Comparison of ENCODE assay signal across 13 mouse cellular contexts in the genomic region with DNA sequence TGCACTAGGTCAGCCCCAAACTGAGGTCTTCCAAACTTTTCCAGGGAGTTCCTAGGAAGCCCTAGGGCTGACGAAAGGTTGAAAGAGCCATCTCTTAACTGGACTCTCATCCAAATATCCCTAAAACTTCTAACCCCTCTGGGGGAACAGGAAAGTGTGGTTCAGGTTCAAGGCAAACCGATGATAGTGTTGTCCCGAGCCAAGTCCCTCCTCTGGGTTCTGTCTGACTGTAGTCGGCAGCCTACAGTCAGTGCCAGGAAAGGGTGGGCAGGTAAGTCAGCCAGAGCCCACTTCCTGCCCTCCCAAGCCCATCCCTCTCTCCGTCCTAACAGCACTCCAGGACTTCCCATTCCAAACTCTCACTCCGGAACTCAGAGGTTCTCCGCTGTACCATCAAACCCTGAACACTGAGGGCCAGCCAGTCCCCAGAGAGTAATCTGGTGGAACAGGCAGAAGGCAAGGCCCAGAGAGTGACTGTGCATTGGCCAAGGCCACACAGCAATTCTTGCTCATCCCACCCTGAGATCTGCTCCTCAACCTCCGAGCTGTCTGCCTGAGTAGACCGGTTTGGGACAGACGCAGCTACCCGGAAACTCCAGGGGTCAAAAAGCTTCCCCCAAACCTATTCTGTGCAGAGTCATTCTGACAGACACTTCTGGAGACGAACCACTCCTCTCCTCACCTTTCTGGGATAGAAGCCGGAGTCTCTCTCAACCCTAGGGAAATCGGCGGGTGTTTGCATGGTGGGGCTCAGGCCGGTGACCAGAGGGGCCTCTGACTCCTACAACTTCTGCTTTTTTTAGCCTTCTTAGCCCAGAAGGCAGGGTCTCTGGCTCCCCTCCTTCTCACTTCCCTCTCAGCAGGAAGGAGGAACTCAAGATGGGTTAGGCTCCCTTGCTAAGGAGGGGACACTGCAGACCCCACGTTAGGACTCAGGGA. TPM values are rescaled to one million over a fixed set of nuclear protein-coding genes. Genes with fewer than 3 reads are reported as not detected.
DNase-seq lines count a peak whose midpoint lies in the region; ATAC-seq and TF ChIP-seq lines count a peak whose summit lies in the region.
"Had no signal": no experiment of that assay in that cellular context is flagged by ENCODE, and none has a peak within 500 bp of the region (broad histone marks: within the 10 kb centered on the region; RNA-seq: fewer than 3 reads in every experiment).

No protein-coding gene starts in this region.

- H3K27ac ChIP-seq in forebrain, embryonic 10.5 days = peak overlapping the region; percentile 26; the same call in 1 of the 2 replicates
- H3K27ac ChIP-seq in forebrain, embryonic 16.5 days (ENCODE audit: low read length) = no peak overlapping the region
- no peak overlapping the region for H3K27ac ChIP-seq in testis, adult 2 months (ENCODE audit: control insufficient read depth, insufficient read depth, low read depth, low read length)
- peak overlapping the region; percentile 96 for H3K27ac ChIP-seq in liver, embryonic 14.5 days
- H3K27ac ChIP-seq: forebrain, embryonic 12.5 days had no signal

- no peaks in the 10 kb centered on the region for H3K27me3 ChIP-seq in forebrain, embryonic 10.5 days (ENCODE audit: poor library complexity, severe bottlenecking)
- H3K27me3 ChIP-seq in forebrain, embryonic 16.5 days (replicated peaks; ENCODE audit: control insufficient read depth, insufficient read depth, low read length) = no peaks in the 10 kb centered on the region
- no peaks in the 10 kb centered on the region for H3K27me3 ChIP-seq in testis, adult 2 months (ENCODE audit: control insufficient read depth, insufficient read depth, low read length)
- no peaks in the 10 kb centered on the region for H3K27me3 ChIP-seq in liver, embryonic 14.5 days (ENCODE audit: control insufficient read depth, insufficient read depth, low read length)
- H3K27me3 ChIP-seq: forebrain, embryonic 12.5 days had no signal

- H3K4me3 ChIP-seq in forebrain, embryonic 10.5 days = no peak overlapping the region
- no peak overlapping the region for H3K4me3 ChIP-seq in forebrain, embryonic 16.5 days (replicated peaks; ENCODE audit: low read length)
- peak overlapping the region; percentile 16 for H3K4me3 ChIP-seq in testis, adult 2 months (ENCODE audit: control insufficient read depth, low read depth, low read length)
- peak overlapping the region; percentile 59 to 72 for H3K4me3 ChIP-seq in liver, embryonic 14.5 days (ENCODE audit: insufficient read depth in 1 of 2, low read depth in 2 of 2, low read length in 2 of 2)
- H3K4me3 ChIP-seq: forebrain, embryonic 12.5 days had no signal

- H3K4me1 ChIP-seq in forebrain, embryonic 10.5 days = peaks cover 20% of the 10 kb centered on the region
- H3K4me1 ChIP-seq in forebrain, embryonic 16.5 days (replicated peaks; ENCODE audit: control insufficient read depth, insufficient read depth, low read length) = no peaks in the 10 kb centered on the region
- peaks cover 20% of the 10 kb centered on the region for H3K4me1 ChIP-seq in testis, adult 2 months (ENCODE audit: control insufficient read depth, insufficient read depth, low read length)
- peaks cover 38 to 43% of the 10 kb centered on the region in 2 experiments for H3K4me1 ChIP-seq in liver, embryonic 14.5 days (replicated peaks; ENCODE audit: control insufficient read depth in 2 of 2, insufficient read depth in 2 of 2, low read length in 1 of 2)

- DNase-seq in forebrain, embryonic 10.5 days (ENCODE audit: extremely low spot score, low spot score) = no peak
- no peak for DNase-seq in testis, postnatal 14 days (ENCODE audit: low spot score)
- peak in 1 of 3 experiments; percentile 57 for DNase-seq in liver, embryonic 14.5 days (ENCODE audit: low read depth in 3 of 3, low spot score in 3 of 3)
- DNase-seq in yolk sac, embryonic 10.5 days (ENCODE audit: low spot score) = no peak
- DNase-seq in kidney, adult 18-20 months = no peak
- DNase-seq: adrenal gland, adult 8-10 months; cerebellum, postnatal 25 days; kidney, postnatal 4 days; lung, adult 18-20 months had no signal

- TF ChIP-seq CTCF in testis, adult 2 months (IDR thresholded peaks at IDR 0.05; ENCODE audit: control insufficient read depth, insufficient read depth, insufficient replicate concordance, low read depth, low read length) = no peak
- TF ChIP-seq CTCF in liver, embryonic 14.5 days (IDR thresholded peaks at IDR 0.05; ENCODE audit: low read depth) = no peak

- H3K9ac ChIP-seq in forebrain, embryonic 16.5 days (replicated peaks; ENCODE audit: low read depth, low read length) = no peak overlapping the region
- H3K9ac ChIP-seq in liver, embryonic 14.5 days (replicated peaks) = peak overlapping the region; percentile 75
- H3K9ac ChIP-seq: forebrain, embryonic 12.5 days had no signal

- no peak for ATAC-seq in forebrain, embryonic 16.5 days
- ATAC-seq in liver, embryonic 14.5 days (ENCODE audit: insufficient read depth) = peak; percentile 56
- no peak for ATAC-seq in CD4-positive, CD25-positive, alpha-beta regulatory T cell, adult 4 months

- H3K36me3 ChIP-seq in forebrain, embryonic 10.5 days (replicated peaks) = peaks cover 53% of the 10 kb centered on the region
- no peaks in the 10 kb centered on the region for H3K36me3 ChIP-seq in forebrain, embryonic 16.5 days (ENCODE audit: control insufficient read depth, insufficient read depth)
- no peaks in the 10 kb centered on the region for H3K36me3 ChIP-seq in testis, adult 2 months (ENCODE audit: control insufficient read depth, insufficient read depth, low read length)
- peaks cover 17% of the 10 kb centered on the region for H3K36me3 ChIP-seq in liver, embryonic 14.5 days (replicated peaks; ENCODE audit: control insufficient read depth, insufficient read depth, low read depth)

- 88% methylated on average over 17 of the region's 17 CpGs for WGBS in forebrain, embryonic 10.5 days
- 84% methylated on average over 17 of the region's 17 CpGs for WGBS in forebrain, embryonic 16.5 days
- 21% methylated on average over 17 of the region's 17 CpGs for WGBS in liver, embryonic 14.5 days (ENCODE audit: insufficient replicate concordance)

- no peak for TF ChIP-seq POLR2A in testis, adult 2 months (IDR thresholded peaks at IDR 0.05; ENCODE audit: control insufficient read depth, low read depth, low read length)

- no peak overlapping the region for H3K4me2 ChIP-seq in forebrain, embryonic 16.5 days (ENCODE audit: low read length)
- H3K4me2 ChIP-seq in liver, embryonic 14.5 days (ENCODE audit: low read depth) = peak overlapping the region; percentile 82
- H3K4me2 ChIP-seq: forebrain, embryonic 12.5 days had no signal

- TF ChIP-seq EP300 in liver, embryonic 14.5 days (IDR thresholded peaks at IDR 0.05; ENCODE audit: low read depth) = peak; percentile 58; the same call in 1 of the 2 replicates

- no peaks in the 10 kb centered on the region for H3K9me3 ChIP-seq in forebrain, embryonic 10.5 days
- H3K9me3 ChIP-seq in forebrain, embryonic 16.5 days (ENCODE audit: control insufficient read depth, low read length) = no peaks in the 10 kb centered on the region
- no peaks in the 10 kb centered on the region for H3K9me3 ChIP-seq in liver, embryonic 14.5 days (ENCODE audit: control insufficient read depth, low read length)
- H3K9me3 ChIP-seq: forebrain, embryonic 12.5 days had no signal

RNA-seq across cellular contexts. Expression of gene Rps6ka1, which starts 13.4 kb away (rescaled TPM):
- polyA plus RNA-seq in forebrain, embryonic 10.5 days (2016; fragmentation: Nextera tagmentation; extraction: Ambion mirVana) = 42.7 and 44.1 TPM in 2 replicates
- 17.6 and 19.2 TPM in 2 replicates for polyA plus RNA-seq in forebrain, embryonic 16.5 days (2015; fragmentation: Nextera tagmentation; extraction: Ambion mirVana)
- polyA plus RNA-seq in testis, adult 2 months (2012; rRNA removed) = 54.8 and 57.2 TPM in 2 replicates
- 27.9 and 28.4 TPM in 2 replicates for polyA plus RNA-seq in liver, embryonic 14.5 days (2012; rRNA removed)
- polyA plus RNA-seq in liver, embryonic 14.5 days (2014; fragmentation: Nextera tagmentation; extraction: Ambion mirVana) = 48.4 and 53.0 TPM in 2 replicates
- polyA plus RNA-seq in CD4-positive, CD25-positive, alpha-beta regulatory T cell, adult 4 months (2017; shearing (Covaris generic)) = 100 to 1,000 TPM; 118 to 183 TPM

Comparison
In these comparisons a context has a peak if more than half of its experiments do, and no peak if none do; other contexts are left out.
1. H3K27ac ChIP-seq: peak in forebrain, embryonic 10.5 days (single experiment) and liver, embryonic 14.5 days (single experiment); none in forebrain, embryonic 16.5 days (single experiment) and testis, adult 2 months (single experiment).
2. H3K4me3 ChIP-seq: peak in testis, adult 2 months (single experiment) and liver, embryonic 14.5 days (2 of 2); none in forebrain, embryonic 10.5 days (single experiment) and forebrain, embryonic 16.5 days (single experiment).